In the genomic region with DNA sequence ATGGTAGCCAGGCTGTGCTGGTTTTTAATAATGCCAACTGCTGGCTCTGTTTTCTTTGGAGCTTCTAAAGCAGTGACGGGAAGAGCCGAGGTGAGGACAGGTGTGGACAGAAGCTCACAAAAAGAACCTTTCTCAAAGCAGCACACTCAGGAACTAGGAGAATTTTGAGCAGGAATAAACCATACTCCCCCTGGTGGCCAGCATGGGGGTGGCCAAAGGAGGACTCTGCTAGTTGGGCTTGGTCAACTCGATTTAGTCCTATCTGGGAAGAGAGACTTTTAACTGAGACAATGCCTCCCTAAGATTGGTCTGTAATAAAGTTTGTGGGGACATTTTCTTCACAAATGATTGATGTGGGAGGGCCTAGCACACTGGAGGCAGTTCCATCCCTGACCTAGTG, we compare ENCODE assay signal across 9 mouse cellular contexts. TPM values are rescaled to one million over a fixed set of nuclear protein-coding genes. Genes with fewer than 3 reads are reported as not detected.
A peak's percentile ranks its signal among the peaks of the same experiment; 100 is the strongest.
DNase-seq lines count a peak whose midpoint lies in the region; ATAC-seq lines count a peak whose summit lies in the region.
"Had no signal": no experiment of that assay in that cellular context is flagged by ENCODE, and none has a peak within 500 bp of the region (broad histone marks: within the 10 kb centered on the region; RNA-seq: fewer than 3 reads in every experiment).

No protein-coding gene starts in this region.

- intact Hi-C loops in left cerebral cortex, postnatal 10 days (cut with DNase I): loop anchor here (5.0 kb wide), 2 partner anchors 118 to 133 kb away; partner anchors contain the start of gene Cnot6

- H3K36me3 ChIP-seq in hindbrain, embryonic 11.5 days (ENCODE audit: control insufficient read depth, insufficient read depth, low read length): no peaks in the 10 kb centered on the region
- peaks cover 3% of the 10 kb centered on the region for H3K36me3 ChIP-seq in hindbrain, embryonic 13.5 days

- H3K27ac ChIP-seq in hindbrain, embryonic 11.5 days (ENCODE audit: low read depth, low read length): no peak overlapping the region
- no peak overlapping the region for H3K27ac ChIP-seq in hindbrain, embryonic 13.5 days
- H3K27ac ChIP-seq: embryonic facial prominence, embryonic 12.5 days had no signal

- DNase-seq in hindbrain, embryonic 11.5 days (ENCODE audit: low spot score): peak; percentile 66
- DNase-seq in Muller cell, postnatal 12 days (ENCODE audit: inconsistent ontology term): peak; percentile 72
- DNase-seq in cerebellum, postnatal 14 days: peak; percentile 86 to 88
- peak; percentile 68 for DNase-seq in heart, adult 8-10 months (ENCODE audit: low spot score)
- peak; percentile 36 to 65 for DNase-seq in left cerebral cortex, postnatal 10 days (ENCODE audit: extremely low spot score in 1 of 2, low spot score in 2 of 2)
- peak; percentile 77 for DNase-seq in naive thymus-derived CD4-positive, alpha-beta T cell, adult 2 months (ENCODE audit: low read depth)
- DNase-seq in thymus, adult 18-20 months: peak; percentile 29 to 42

- no peak overlapping the region for H3K4me2 ChIP-seq in hindbrain, embryonic 11.5 days (replicated peaks; ENCODE audit: low read depth, low read length)
- H3K4me2 ChIP-seq in hindbrain, embryonic 13.5 days: no peak overlapping the region

- H3K27me3 ChIP-seq in hindbrain, embryonic 11.5 days (ENCODE audit: control insufficient read depth, insufficient read depth, low read length): no peaks in the 10 kb centered on the region
- no peaks in the 10 kb centered on the region for H3K27me3 ChIP-seq in hindbrain, embryonic 13.5 days
- H3K27me3 ChIP-seq: embryonic facial prominence, embryonic 12.5 days had no signal

- 56% methylated on average over 3 of the region's 3 CpGs for WGBS in hindbrain, embryonic 11.5 days
- 60% methylated on average over 3 of the region's 3 CpGs for WGBS in hindbrain, embryonic 13.5 days

- no peaks in the 10 kb centered on the region for H3K4me1 ChIP-seq in hindbrain, embryonic 11.5 days (replicated peaks; ENCODE audit: control insufficient read depth, insufficient read depth, low read length)
- H3K4me1 ChIP-seq in hindbrain, embryonic 13.5 days (replicated peaks): peaks cover 26% of the 10 kb centered on the region

- no peaks in the 10 kb centered on the region for H3K9me3 ChIP-seq in hindbrain, embryonic 11.5 days (ENCODE audit: control insufficient read depth, low read length)
- H3K9me3 ChIP-seq in hindbrain, embryonic 13.5 days: no peaks in the 10 kb centered on the region
- H3K9me3 ChIP-seq: embryonic facial prominence, embryonic 12.5 days had no signal

- no peak overlapping the region for H3K4me3 ChIP-seq in hindbrain, embryonic 11.5 days (ENCODE audit: low read depth, low read length)
- H3K4me3 ChIP-seq in hindbrain, embryonic 13.5 days: no peak overlapping the region
- H3K4me3 ChIP-seq: embryonic facial prominence, embryonic 12.5 days had no signal

- no peak overlapping the region for H3K9ac ChIP-seq in hindbrain, embryonic 11.5 days (ENCODE audit: low read depth, low read length)
- no peak overlapping the region for H3K9ac ChIP-seq in hindbrain, embryonic 13.5 days
- H3K9ac ChIP-seq: embryonic facial prominence, embryonic 12.5 days had no signal

- ATAC-seq in hindbrain, embryonic 11.5 days (ENCODE audit: low FRiP score): no peak
- ATAC-seq in hindbrain, embryonic 13.5 days (ENCODE audit: low FRiP score): no peak

RNA-seq across cellular contexts. Expression of gene Mapk9, which starts 1.6 kb away (rescaled TPM):
- 49.3 and 52.9 TPM in 2 replicates for polyA plus RNA-seq in hindbrain, embryonic 11.5 days (2014; fragmentation: Nextera tagmentation; extraction: Ambion mirVana)
- polyA plus RNA-seq in hindbrain, embryonic 13.5 days (2015; fragmentation: Nextera tagmentation; extraction: Ambion mirVana): 54.0 TPM in 2 replicates
- 10 to 100 TPM; 42.8 to 47.4 (median 43.5) TPM for total RNA-seq in heart, adult 8-10 months (2022)
- 100 to 1,000 TPM; 202 to 212 TPM for total RNA-seq in left cerebral cortex, postnatal 10 days (2021)

RNA-seq across cellular contexts. Expression of gene Gfpt2, which starts 51.0 kb away (rescaled TPM):
- 13.0 and 14.5 TPM in 2 replicates for polyA plus RNA-seq in hindbrain, embryonic 11.5 days (2014; fragmentation: Nextera tagmentation; extraction: Ambion mirVana)
- 5.3 and 5.5 TPM in 2 replicates for polyA plus RNA-seq in hindbrain, embryonic 13.5 days (2015; fragmentation: Nextera tagmentation; extraction: Ambion mirVana)
- 10 to 100 TPM in 1 of 4 experiments, 1 to 10 TPM in 3; 6.6 to 12.9 (median 8.8) TPM for total RNA-seq in heart, adult 8-10 months (2022)
- 1 to 10 TPM; 8.9 to 9.9 TPM for total RNA-seq in left cerebral cortex, postnatal 10 days (2021)

RNA-seq across cellular contexts. Expression of gene Rasgef1c, which starts 56.7 kb away (rescaled TPM):
- polyA plus RNA-seq in hindbrain, embryonic 11.5 days (2014; fragmentation: Nextera tagmentation; extraction: Ambion mirVana): 4.5 and 4.6 TPM in 2 replicates
- 14.4 and 16.5 TPM in 2 replicates for polyA plus RNA-seq in hindbrain, embryonic 13.5 days (2015; fragmentation: Nextera tagmentation; extraction: Ambion mirVana)
- under 1 TPM; 0.23 to 0.56 (median 0.44) TPM for total RNA-seq in heart, adult 8-10 months (2022)
- total RNA-seq in left cerebral cortex, postnatal 10 days (2021): 10 to 100 TPM; 17.5 to 20.2 TPM

Comparison
In these comparisons a context has a peak if more than half of its experiments do, and no peak if none do; other contexts are left out.
1. DNase-seq: peak in every context shown above with its lines; median percentile 87 in cerebellum, postnatal 14 days; 77 in naive thymus-derived CD4-positive, alpha-beta T cell, adult 2 months; 72 in Muller cell, postnatal 12 days; 68 in heart, adult 8-10 months; 66 in hindbrain, embryonic 11.5 days; 50 in left cerebral cortex, postnatal 10 days; 36 in thymus, adult 18-20 months.
2. RNA of gene Mapk9, which starts 1.6 kb away (total RNA-seq): 202 to 212 TPM in left cerebral cortex, postnatal 10 days; 42.8 to 47.4 TPM in heart, adult 8-10 months; every median in the first group is over 4 times any median in the second.
3. RNA of gene Rasgef1c, which starts 56.7 kb away (total RNA-seq): 17.5 to 20.2 TPM in left cerebral cortex, postnatal 10 days; 0.23 to 0.56 TPM in heart, adult 8-10 months; every median in the first group is over 10 times any median in the second.